Mouse (Mus musculus) neural tube, embryonic 13.5 days (tissue): ENCODE measurements around the gene Aox2. TPM values are rescaled to one million over a fixed set of nuclear protein-coding genes. Genes with fewer than 3 reads are reported as not detected.

ENCODE experiments used
- ATAC-seq: fragments of 200-750 bp; cut with Nextera tagmentation; 2 replicates; pipeline ENCODE4 v1.8.0; 2017; ENCODE audit warnings: low read depth, mild to moderate bottlenecking, moderate TSS enrichment, moderate library complexity
- H3K27ac ChIP-seq: fragments of 300-500 bp; sonication (generic); replicated peaks from 2 replicates; pipeline ENCODE4 v1.5.1; 2015; ENCODE audit warnings: moderate library complexity, mild to moderate bottlenecking, inconsistent platforms
- H3K27me3 ChIP-seq: fragments of 300-500 bp; sonication (generic); 2 replicates; pipeline ENCODE4 v1.6.1; 2015; ENCODE audit warnings: mild to moderate bottlenecking, inconsistent platforms
- H3K36me3 ChIP-seq: fragments of 300-500 bp; sonication (generic); 2 replicates; pipeline ENCODE4 v1.6.1; 2015; ENCODE audit warnings: mild to moderate bottlenecking, inconsistent platforms
- H3K4me1 ChIP-seq: fragments of 300-500 bp; sonication (generic); replicated peaks from 2 replicates; pipeline ENCODE4 v1.6.1; 2015; ENCODE audit warnings: inconsistent platforms
- H3K4me2 ChIP-seq: fragments of 300-500 bp; sonication (generic); 2 replicates; pipeline ENCODE4 v1.6.1; 2015; ENCODE audit warnings: inconsistent platforms, mild to moderate bottlenecking, moderate library complexity
- H3K4me3 ChIP-seq: fragments of 300-500 bp; sonication (generic); 2 replicates; pipeline ENCODE4 v1.5.1; 2015; ENCODE audit warnings: mild to moderate bottlenecking, inconsistent platforms
- H3K9ac ChIP-seq: fragments of 300-500 bp; sonication (generic); 2 replicates; pipeline ENCODE4 v1.6.1; 2015; ENCODE audit warnings: moderate library complexity, mild to moderate bottlenecking, inconsistent platforms
- H3K9me3 ChIP-seq: fragments of 300-500 bp; sonication (generic); 2 replicates; pipeline ENCODE4 v1.6.1; 2016; ENCODE audit warnings: inconsistent platforms
- WGBS: fragments of 180-500 bp; shearing (Covaris S2); methylation state at CpG from one replicate; pipeline ENCODE4 v1.1.7; 2015; 5-methylcytosine and 5-hydroxymethylcytosine counted together
- polyA plus RNA-seq: library from polyadenylated mRNA; unstranded; fragments of >200 nt; fragmentation: Nextera tagmentation; extraction: Ambion mirVana; gene quantifications from 2 replicates; pipeline ENCODE4 v1.2.1, GENCODE M21; 2015

Aox2 gene
- polyA plus RNA-seq, 1 experiment from 2014 or later = 0.03 TPM

GRCm38 (mm10) chr1:58257195-58257991 is 20.7 kb upstream of the Aox2 start:
- no peak overlapping the region for H3K27ac ChIP-seq
- no peak overlapping the region for H3K9ac ChIP-seq
- H3K9me3 ChIP-seq = no peaks in the 10 kb centered on the region
- WGBS = 89% methylated on average over 10 of the region's 10 CpGs
- H3K4me1 ChIP-seq = no peaks in the 10 kb centered on the region
- H3K36me3 ChIP-seq = no peaks in the 10 kb centered on the region
- H3K27me3 ChIP-seq = no peaks in the 10 kb centered on the region
- H3K4me2 ChIP-seq = no peak overlapping the region
- ATAC-seq = no peak
- no peak overlapping the region for H3K4me3 ChIP-seq

GRCm38 (mm10) chr1:58260311-58260710 is 17.8 kb upstream of the Aox2 start:
- Histone ChIP-seq H3K4me3 (no peak overlapping the region), H3K36me3 (no peaks in the 10 kb centered on the region), H3K9me3 (no peaks in the 10 kb centered on the region), H3K4me1 (no peaks in the 10 kb centered on the region), H3K9ac (no peak overlapping the region), H3K27me3 (no peaks in the 10 kb centered on the region), H3K27ac (no peak overlapping the region), H3K4me2 (no peak overlapping the region)
- ATAC-seq = no peak
- WGBS = 82% methylated on average over 3 of the region's 3 CpGs

DNA sequence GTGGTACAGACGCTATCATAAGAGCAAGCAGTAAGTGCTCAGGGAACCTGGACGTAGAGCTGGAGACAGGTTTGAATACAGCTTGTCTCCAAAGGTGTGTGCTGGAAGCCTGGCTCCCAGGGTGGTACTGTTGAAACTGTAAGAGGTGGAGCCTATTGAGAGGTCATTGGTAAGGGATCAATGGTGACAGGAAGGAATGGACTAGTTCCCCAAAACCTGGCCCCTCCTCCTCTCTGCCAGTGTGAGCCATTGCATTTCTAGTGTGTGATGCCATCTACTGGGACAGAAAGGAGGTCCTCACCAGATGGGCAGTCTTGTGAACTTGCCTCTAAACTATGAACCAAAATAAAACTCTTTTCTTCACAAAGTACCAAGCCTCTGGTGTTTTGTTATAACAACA is 9.9 kb upstream of the Aox2 start:
- H3K9ac ChIP-seq = no peak overlapping the region
- no peaks in the 10 kb centered on the region for H3K36me3 ChIP-seq
- H3K27ac ChIP-seq = no peak overlapping the region
- WGBS = 88% methylated on average over 2 of the region's 2 CpGs
- no peaks in the 10 kb centered on the region for H3K4me1 ChIP-seq
- no peak for ATAC-seq
- no peak overlapping the region for H3K4me2 ChIP-seq
- no peaks in the 10 kb centered on the region for H3K9me3 ChIP-seq
- no peaks in the 10 kb centered on the region for H3K27me3 ChIP-seq
- no peak overlapping the region for H3K4me3 ChIP-seq

- Histone ChIP-seq H3K27me3 (no peaks in the 10 kb centered on the region), H3K4me1 (no peaks in the 10 kb centered on the region), H3K4me2 (no peak overlapping the region), H3K4me3 (no peak overlapping the region), H3K36me3 (no peaks in the 10 kb centered on the region), H3K9me3 (no peaks in the 10 kb centered on the region), H3K9ac (no peak overlapping the region), H3K27ac (no peak overlapping the region)
- 62% methylated on average over 6 of the region's 6 CpGs for WGBS
- peak; percentile 53 for ATAC-seq
These were observed 7.1 kb upstream of the Aox2 start for GRCm38 (mm10) chr1:58270807-58271569.

- ATAC-seq = no peak
- no peak overlapping the region for H3K4me2 ChIP-seq
- H3K27me3 ChIP-seq = no peaks in the 10 kb centered on the region
- H3K9ac ChIP-seq = no peak overlapping the region
- no peaks in the 10 kb centered on the region for H3K4me1 ChIP-seq
- no peaks in the 10 kb centered on the region for H3K9me3 ChIP-seq
- WGBS = 30% methylated on average over 9 of the region's 9 CpGs
- H3K27ac ChIP-seq = no peak overlapping the region
- H3K4me3 ChIP-seq = no peak overlapping the region
- no peaks in the 10 kb centered on the region for H3K36me3 ChIP-seq
These were observed 2.2 kb upstream of the Aox2 start for GRCm38 (mm10) chr1:58275879-58276278.

GRCm38 (mm10) chr1:58278513-58278912 is 387 bp downstream of the Aox2 start:
- H3K4me2 ChIP-seq = no peak overlapping the region
- no peaks in the 10 kb centered on the region for H3K9me3 ChIP-seq
- no peaks in the 10 kb centered on the region for H3K27me3 ChIP-seq
- H3K27ac ChIP-seq = no peak overlapping the region
- no peaks in the 10 kb centered on the region for H3K36me3 ChIP-seq
- no peaks in the 10 kb centered on the region for H3K4me1 ChIP-seq
- 77% methylated on average over 7 of the region's 7 CpGs for WGBS
- ATAC-seq = no peak
- no peak overlapping the region for H3K4me3 ChIP-seq
- no peak overlapping the region for H3K9ac ChIP-seq

DNA sequence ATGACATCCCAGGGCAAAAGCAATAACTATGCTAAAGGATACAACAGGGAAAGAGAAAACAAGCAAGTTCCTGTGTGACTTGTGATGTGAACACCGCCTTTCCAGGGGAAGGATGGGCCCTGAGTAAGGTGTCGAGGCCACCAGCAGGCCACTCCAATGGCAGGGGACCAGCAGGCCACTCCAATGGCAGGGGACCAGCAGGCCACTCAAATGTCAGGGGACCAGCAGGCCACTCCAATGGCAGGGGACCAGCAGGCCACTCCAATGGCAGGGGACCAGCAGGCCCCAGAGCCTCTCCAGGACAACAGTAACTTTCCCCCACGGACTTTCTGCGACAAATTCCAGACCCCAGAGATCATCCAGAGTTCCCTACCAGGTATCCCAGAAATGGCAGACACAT is 2.3 kb downstream of the Aox2 start:
- ATAC-seq = no peak
- H3K27ac ChIP-seq = no peak overlapping the region
- H3K4me3 ChIP-seq = no peak overlapping the region
- 83% methylated on average over 4 of the region's 4 CpGs for WGBS
- no peaks in the 10 kb centered on the region for H3K27me3 ChIP-seq
- H3K9me3 ChIP-seq = no peaks in the 10 kb centered on the region
- no peaks in the 10 kb centered on the region for H3K4me1 ChIP-seq
- H3K9ac ChIP-seq = no peak overlapping the region
- H3K36me3 ChIP-seq = no peaks in the 10 kb centered on the region
- no peak overlapping the region for H3K4me2 ChIP-seq

DNA sequence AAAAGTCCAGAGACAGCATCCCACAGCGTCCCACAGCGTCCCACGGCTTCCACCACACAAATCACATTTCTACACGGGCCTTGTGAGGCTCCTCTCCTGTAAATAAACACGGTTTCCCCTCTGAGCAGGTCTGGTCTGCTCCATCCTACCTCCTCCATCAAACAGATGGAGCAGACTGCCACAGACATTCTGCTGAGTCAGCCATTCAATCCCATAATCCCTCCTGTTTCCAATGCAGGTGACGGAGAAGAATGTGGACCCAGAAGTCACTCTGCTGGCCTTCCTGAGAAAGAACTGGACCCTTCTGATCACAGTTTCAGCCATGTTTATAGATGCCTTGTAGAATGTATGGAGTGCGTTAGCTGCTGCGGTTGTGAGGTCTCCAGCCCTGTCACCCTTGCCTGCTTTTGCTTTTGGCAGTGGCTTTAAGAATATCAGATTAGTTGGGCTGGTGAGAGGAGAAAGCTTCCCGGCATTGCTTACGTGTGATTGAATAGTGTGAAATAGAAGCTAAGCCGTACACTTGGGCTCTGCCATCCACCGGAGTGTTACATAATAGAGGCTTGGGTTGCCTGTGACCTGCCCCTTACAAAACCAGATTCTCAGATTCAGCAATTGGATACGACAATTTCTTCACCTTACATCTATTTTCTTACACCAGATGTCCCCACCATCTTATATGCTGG is 3.0 kb downstream of the Aox2 start:
- H3K9ac ChIP-seq = no peak overlapping the region
- no peaks in the 10 kb centered on the region for H3K36me3 ChIP-seq
- no peaks in the 10 kb centered on the region for H3K9me3 ChIP-seq
- H3K27ac ChIP-seq = no peak overlapping the region
- no peaks in the 10 kb centered on the region for H3K4me1 ChIP-seq
- no peak overlapping the region for H3K4me2 ChIP-seq
- 84% methylated on average over 13 of the region's 13 CpGs for WGBS
- no peaks in the 10 kb centered on the region for H3K27me3 ChIP-seq
- ATAC-seq = no peak
- H3K4me3 ChIP-seq = no peak overlapping the region

GRCm38 (mm10) chr1:58281625-58281988 is 3.5 kb downstream of the Aox2 start:
- Histone ChIP-seq H3K4me3 (no peak overlapping the region), H3K27me3 (no peaks in the 10 kb centered on the region), H3K9ac (no peak overlapping the region), H3K4me2 (no peak overlapping the region), H3K9me3 (no peaks in the 10 kb centered on the region), H3K4me1 (no peaks in the 10 kb centered on the region), H3K36me3 (no peaks in the 10 kb centered on the region), H3K27ac (no peak overlapping the region)
- WGBS = 68% methylated on average over 4 of the region's 4 CpGs
- ATAC-seq = no peak

DNA sequence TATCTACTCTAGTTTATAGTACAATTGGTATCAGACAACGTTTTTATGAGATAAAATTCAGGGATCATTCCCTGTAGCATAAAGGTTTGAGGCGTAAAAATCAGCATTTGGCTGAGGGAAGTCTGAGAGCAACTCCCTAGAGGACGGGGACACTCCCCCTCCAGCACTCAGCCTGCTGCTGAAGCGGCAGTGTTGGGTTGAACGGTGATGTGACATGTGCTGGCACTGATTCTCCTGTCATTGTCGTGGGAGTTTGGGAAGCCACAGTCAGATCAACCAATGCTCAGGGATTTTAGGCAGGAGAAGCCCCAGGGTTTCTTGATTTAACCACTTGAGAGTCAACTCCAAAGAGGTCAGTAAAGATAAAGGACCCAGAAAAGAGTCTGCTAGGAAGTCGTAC is 6.4 kb downstream of the Aox2 start:
- Histone ChIP-seq H3K27ac (no peak overlapping the region), H3K36me3 (no peaks in the 10 kb centered on the region), H3K9me3 (no peaks in the 10 kb centered on the region), H3K4me1 (no peaks in the 10 kb centered on the region), H3K9ac (no peak overlapping the region), H3K27me3 (no peaks in the 10 kb centered on the region), H3K4me2 (no peak overlapping the region), H3K4me3 (no peak overlapping the region)
- ATAC-seq = no peak
- 60% methylated on average over 7 of the region's 7 CpGs for WGBS

DNA sequence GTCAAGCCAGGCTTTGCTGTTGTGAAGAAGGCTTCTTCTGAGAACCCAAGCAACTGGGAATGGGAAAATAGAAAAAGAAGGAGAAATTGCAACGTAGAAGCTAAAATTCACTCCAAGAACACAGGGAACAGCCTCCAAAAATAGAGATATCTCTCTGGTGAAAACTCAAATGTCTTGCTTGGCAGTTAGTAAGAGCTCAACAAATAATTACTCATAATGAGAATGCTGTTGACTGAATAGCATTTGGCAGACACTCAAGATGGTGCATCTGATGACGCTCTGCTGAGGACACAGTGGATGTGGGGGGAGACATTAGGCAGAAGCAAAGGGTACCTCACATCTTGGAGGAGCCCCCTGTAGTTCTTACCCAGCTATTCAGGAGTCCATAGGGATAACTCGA is 10.0 kb downstream of the Aox2 start:
- no peak overlapping the region for H3K4me2 ChIP-seq
- H3K27me3 ChIP-seq = no peaks in the 10 kb centered on the region
- H3K4me3 ChIP-seq = no peak overlapping the region
- WGBS = 82% methylated on average over 3 of the region's 3 CpGs
- H3K36me3 ChIP-seq = no peaks in the 10 kb centered on the region
- no peak overlapping the region for H3K27ac ChIP-seq
- no peaks in the 10 kb centered on the region for H3K4me1 ChIP-seq
- H3K9me3 ChIP-seq = no peaks in the 10 kb centered on the region
- ATAC-seq = no peak
- H3K9ac ChIP-seq = no peak overlapping the region

DNA sequence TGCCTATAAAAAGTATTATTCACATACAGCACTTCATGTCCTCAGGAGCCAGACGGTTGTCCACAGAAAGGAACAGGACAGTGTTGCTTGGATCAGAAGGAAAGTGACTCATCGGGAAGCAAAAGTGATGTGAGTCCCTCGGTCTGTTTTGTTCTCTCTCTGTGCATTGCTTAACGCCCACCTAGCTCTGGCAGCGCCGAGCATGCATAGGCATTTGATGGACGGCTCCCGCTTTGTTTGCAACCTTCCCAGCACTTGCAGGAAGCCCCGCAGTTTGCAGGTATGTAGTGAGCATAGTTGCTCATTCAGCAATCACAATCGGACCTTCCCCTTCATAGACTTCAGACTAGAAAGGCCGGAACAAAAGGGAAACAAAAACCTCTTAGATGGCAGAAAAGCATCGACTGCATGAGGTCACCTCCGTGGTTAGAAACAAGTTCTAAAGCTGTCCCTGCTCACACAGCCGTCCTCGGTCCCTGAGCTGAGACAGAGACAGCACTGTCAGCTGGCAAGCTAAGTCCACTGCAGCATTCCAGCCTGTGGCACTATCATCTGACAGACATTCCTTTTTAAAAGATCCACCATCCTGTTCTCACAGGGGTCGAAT is 11.8 kb downstream of the Aox2 start:
- no peaks in the 10 kb centered on the region for H3K9me3 ChIP-seq
- H3K27me3 ChIP-seq = no peaks in the 10 kb centered on the region
- no peak overlapping the region for H3K4me3 ChIP-seq
- no peak overlapping the region for H3K4me2 ChIP-seq
- 43% methylated on average over 16 of the region's 16 CpGs for WGBS
- no peak overlapping the region for H3K9ac ChIP-seq
- ATAC-seq = no peak
- H3K27ac ChIP-seq = no peak overlapping the region
- no peaks in the 10 kb centered on the region for H3K4me1 ChIP-seq
- no peaks in the 10 kb centered on the region for H3K36me3 ChIP-seq
